Comparison of ENCODE assay signal across 31 mouse cellular contexts in the genomic region with DNA sequence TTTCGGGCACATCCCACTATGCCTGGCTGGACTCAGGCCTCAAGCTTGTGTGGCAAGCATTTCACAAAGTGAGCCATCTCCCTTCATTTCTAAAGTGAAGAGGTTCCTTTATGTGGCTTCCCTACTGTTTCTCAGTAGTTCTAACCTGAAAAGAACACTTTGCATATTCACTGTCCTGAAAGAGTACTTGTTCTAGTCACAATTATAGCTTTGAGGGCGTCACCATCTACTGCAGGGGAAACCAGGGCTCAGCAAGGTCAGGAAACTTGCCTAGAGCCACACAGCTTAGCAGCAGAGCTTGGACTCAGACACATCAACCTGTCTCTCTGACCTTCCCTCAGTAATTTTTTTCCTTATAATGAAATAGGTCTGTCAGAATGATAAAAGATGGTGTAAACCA. TPM values are rescaled to one million over a fixed set of nuclear protein-coding genes. Genes with fewer than 3 reads are reported as not detected.
DNase-seq lines count a peak whose midpoint lies in the region; ATAC-seq lines count a peak whose summit lies in the region.
"Had no signal": no experiment of that assay in that cellular context is flagged by ENCODE, and none has a peak within 500 bp of the region (broad histone marks: within the 10 kb centered on the region; RNA-seq: fewer than 3 reads in every experiment).

No protein-coding gene starts in this region.

- no peak overlapping the region for H3K27ac ChIP-seq in neural tube, embryonic 15.5 days (replicated peaks)
- H3K27ac ChIP-seq: embryonic facial prominence, embryonic 10.5 days; embryonic facial prominence, embryonic 13.5 days; forebrain, embryonic 12.5 days; forebrain, embryonic 15.5 days; heart, adult 2 months; heart, embryonic 10.5 days; heart, embryonic 13.5 days; hindbrain, embryonic 14.5 days; hindbrain, postnatal 0 days had no signal

- no peaks in the 10 kb centered on the region for H3K27me3 ChIP-seq in splenic B cell, adult 2 months (ENCODE audit: control insufficient read depth, insufficient read depth, low read length, poor library complexity, severe bottlenecking)
- H3K27me3 ChIP-seq in neural tube, embryonic 15.5 days (replicated peaks): no peaks in the 10 kb centered on the region
- H3K27me3 ChIP-seq: embryonic facial prominence, embryonic 13.5 days; forebrain, embryonic 15.5 days; heart, embryonic 13.5 days; Patski had no signal

- 59% methylated on average over 2 of the region's 2 CpGs for WGBS in neural tube, embryonic 15.5 days

- no peak overlapping the region for H3K4me3 ChIP-seq in neural tube, embryonic 15.5 days (replicated peaks)
- H3K4me3 ChIP-seq: embryonic facial prominence, embryonic 10.5 days; embryonic facial prominence, embryonic 13.5 days; erythroblast, embryonic 14.5 days; forebrain, embryonic 12.5 days; forebrain, embryonic 15.5 days; heart, adult 2 months; heart, embryonic 10.5 days; heart, embryonic 13.5 days had no signal

- H3K9me3 ChIP-seq in neural tube, embryonic 15.5 days (replicated peaks): no peaks in the 10 kb centered on the region
- H3K9me3 ChIP-seq: embryonic facial prominence, embryonic 10.5 days; embryonic facial prominence, embryonic 13.5 days; forebrain, embryonic 12.5 days; forebrain, embryonic 15.5 days; heart, embryonic 10.5 days; heart, embryonic 13.5 days had no signal

- no peak overlapping the region for H3K4me2 ChIP-seq in neural tube, embryonic 15.5 days
- H3K4me2 ChIP-seq: embryonic facial prominence, embryonic 13.5 days; forebrain, embryonic 12.5 days; forebrain, embryonic 15.5 days; heart, embryonic 13.5 days; hindbrain, embryonic 14.5 days had no signal

- H3K36me3 ChIP-seq in splenic B cell, adult 2 months (ENCODE audit: control insufficient read depth, insufficient read depth, low read length, poor library complexity, severe bottlenecking): no peaks in the 10 kb centered on the region
- no peaks in the 10 kb centered on the region for H3K36me3 ChIP-seq in neural tube, embryonic 15.5 days
- H3K36me3 ChIP-seq: embryonic facial prominence, embryonic 10.5 days; embryonic facial prominence, embryonic 13.5 days; forebrain, embryonic 12.5 days; forebrain, embryonic 15.5 days; G1E; heart, embryonic 10.5 days; heart, embryonic 13.5 days had no signal

- peaks cover under 1% of the 10 kb centered on the region for H3K4me1 ChIP-seq in neural tube, embryonic 15.5 days

- no peak for ATAC-seq in neural tube, embryonic 15.5 days (ENCODE audit: low FRiP score)
- ATAC-seq: activated CD4-positive, CD25-positive, alpha-beta regulatory T cell, adult 4 months; forebrain, embryonic 15.5 days; hindbrain, postnatal 0 days; inflammation-experienced regulatory T-cells, adult 6 months; Patski had no signal

- no peak overlapping the region for H3K9ac ChIP-seq in neural tube, embryonic 15.5 days (replicated peaks)
- H3K9ac ChIP-seq: embryonic facial prominence, embryonic 13.5 days; forebrain, embryonic 12.5 days; forebrain, embryonic 15.5 days; heart, embryonic 13.5 days; hindbrain, embryonic 14.5 days had no signal

- DNase-seq in spleen, postnatal 36 days (ENCODE audit: low spot score in 2 of 2): peak; percentile 66 to 72
- DNase-seq in spleen, adult 18-20 months: no peak
- DNase-seq in R1 (ENCODE audit: low read depth, low spot score): peak; percentile 54
- peak; percentile 38 for DNase-seq in splenic B cell, adult 2 months (ENCODE audit: low read depth, low spot score)
- DNase-seq in thymus, postnatal 10 days (ENCODE audit: low spot score in 2 of 2): no peak
- DNase-seq: adrenal gland, adult 8-10 months; adrenal gland, postnatal 25 days; B cell, adult 2 months; cerebellum, adult 11-12 months; cerebellum, adult 8-10 months; cerebellum, postnatal 10 days; cerebellum, postnatal 36 days; embryo, embryonic 11 days; gastrocnemius, postnatal 36 days; heart, adult 2 months; heart, postnatal 14 days; heart, postnatal 4 days had no signal

RNA-seq across cellular contexts. Expression of a gene that starts 6.5 kb away (rescaled TPM):
- 4.6 and 5.2 TPM in 2 replicates for polyA plus RNA-seq in neural tube, embryonic 15.5 days (2015; fragmentation: Nextera tagmentation; extraction: Ambion mirVana)
- polyA plus RNA-seq: erythroblast, embryonic 14.5 days; G1E had no signal

Comparison
In these comparisons a context has a peak if more than half of its experiments do, and no peak if none do; other contexts are left out.
1. DNase-seq: peak in spleen, postnatal 36 days (2 of 2), R1 (single experiment) and splenic B cell, adult 2 months (single experiment); none in spleen, adult 18-20 months (0 of 2) and thymus, postnatal 10 days (0 of 2).